Mouse (Mus musculus) midbrain, postnatal 0 days (tissue): Measurements from ENCODE around the gene Retsat. TPM values are rescaled to one million over a fixed set of nuclear protein-coding genes. Genes with fewer than 3 reads are reported as not detected.
A peak's percentile ranks its signal among the peaks of the same experiment; 100 is the strongest.

ENCODE experiments used
- ATAC-seq: fragments of 200-750 bp; cut with Nextera tagmentation; 2 replicates; pipeline ENCODE4 v1.8.0; 2017; ENCODE audit warnings: moderate number of reproducible peaks, mild to moderate bottlenecking, moderate TSS enrichment, moderate library complexity; ENCODE audit not compliant: low FRiP score
- DNase-seq: peaks from one replicate; pipeline ENCODE4 v3.0.0-alpha.2; 2015; ENCODE audit warnings: low spot score
- H3K27ac ChIP-seq: fragments of 300-500 bp; sonication (generic); 2 replicates; pipeline ENCODE4 v1.5.1; 2014; ENCODE audit warnings: low read depth, mild to moderate bottlenecking, low read length, mixed read lengths
- H3K27me3 ChIP-seq: fragments of 300-500 bp; sonication (generic); 2 replicates; pipeline ENCODE4 v1.6.1; 2014; ENCODE audit warnings: low read length, control low read depth, mixed read lengths; ENCODE audit not compliant: insufficient read depth
- H3K36me3 ChIP-seq: fragments of 300-500 bp; sonication (generic); 2 replicates; pipeline ENCODE4 v1.6.1; 2014; ENCODE audit warnings: low read length, control low read depth, mixed read lengths; ENCODE audit not compliant: insufficient read depth
- H3K4me1 ChIP-seq: fragments of 300-500 bp; sonication (generic); 2 replicates; pipeline ENCODE4 v1.6.1; 2014; ENCODE audit warnings: mild to moderate bottlenecking, control low read depth, antibody characterized with exemption, low read length, mixed read lengths; ENCODE audit not compliant: insufficient read depth
- H3K4me2 ChIP-seq: fragments of 300-500 bp; sonication (generic); 2 replicates; pipeline ENCODE4 v1.6.1; 2014; ENCODE audit warnings: low read depth, mild to moderate bottlenecking, low read length, mixed read lengths; ENCODE audit not compliant: poor library complexity, severe bottlenecking
- H3K4me3 ChIP-seq: fragments of 300-500 bp; sonication (generic); 2 replicates; pipeline ENCODE4 v1.5.1; 2014; ENCODE audit warnings: low read depth, mild to moderate bottlenecking, low read length, moderate library complexity
- H3K9ac ChIP-seq: fragments of 300-500 bp; sonication (generic); replicated peaks from 2 replicates; pipeline ENCODE4 v1.6.1; 2014; ENCODE audit warnings: mild to moderate bottlenecking, low read length, moderate library complexity, mixed read lengths; ENCODE audit not compliant: poor library complexity, severe bottlenecking
- H3K9me3 ChIP-seq: fragments of 300-500 bp; sonication (generic); 2 replicates; pipeline ENCODE4 v1.6.1; 2016; ENCODE audit warnings: low read length, control low read depth
- CTCF ChIP-seq: IDR thresholded peaks from 2 replicates; pipeline ENCODE4 v1.5.1; 2016; ENCODE audit warnings: antibody characterized with exemption, mild to moderate bottlenecking
- WGBS: fragments of 180-500 bp; shearing (Covaris S2); extraction: QIAGEN DNeasy Blood & Tissue Kit; methylation state at CpG from one replicate; pipeline ENCODE4 v1.1.7; 2014; 5-methylcytosine and 5-hydroxymethylcytosine counted together
- polyA plus RNA-seq: library from polyadenylated mRNA; unstranded; fragments of >200 nt; fragmentation: Nextera tagmentation; extraction: Ambion mirVana; gene quantifications from 2 replicates; pipeline ENCODE4 v1.2.1, GENCODE M21; 2015
- total RNA-seq: library from RNA; depleted of rRNA; stranded (reverse); fragments of >200 nt; gene quantifications from 2 replicates; pipeline ENCODE4 v1.2.3, GENCODE M21; 2014

Retsat gene
- total and polyA plus RNA-seq, 2 experiments from 2014 or later, result 4.4 to 7.5 TPM

DNA sequence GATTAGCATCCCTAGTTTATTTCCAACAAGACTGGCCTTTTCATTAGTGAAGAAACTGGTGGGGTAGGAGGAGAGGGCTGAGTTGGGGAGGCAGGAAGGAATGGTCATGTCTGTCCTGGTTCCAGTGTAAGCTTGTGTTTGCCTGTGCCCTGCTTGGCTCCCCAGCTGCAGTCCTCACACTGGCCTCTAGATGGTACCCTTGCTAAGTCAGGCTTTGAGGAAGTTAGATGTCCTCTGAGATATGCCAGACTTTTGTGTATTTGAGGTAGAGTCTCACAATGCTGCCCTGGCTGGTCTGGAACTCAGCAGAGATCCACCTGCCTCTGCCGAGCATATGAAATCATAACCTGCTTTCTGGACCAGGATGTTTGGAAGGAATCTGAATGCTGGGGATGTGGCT, 3.5 kb downstream of the Retsat start:
- no peak overlapping the region for H3K9ac ChIP-seq
- H3K4me2 ChIP-seq, result no peak overlapping the region
- H3K36me3 ChIP-seq, result peaks cover 18% of the 10 kb centered on the region
- no peaks in the 10 kb centered on the region for H3K27me3 ChIP-seq
- no peaks in the 10 kb centered on the region for H3K9me3 ChIP-seq
- no peak overlapping the region for H3K27ac ChIP-seq
- no peak overlapping the region for H3K4me3 ChIP-seq
- WGBS, result 50% methylated on average over 1 of the region's 1 CpGs
- peak; percentile 86 for TF ChIP-seq CTCF
- DNase-seq (peak; percentile 57), ATAC-seq (no peak)
- H3K4me1 ChIP-seq, result 0 out of 2 replicates have a peak, but pooled peaks cover 6% of the 10 kb centered on the region

GRCm38 (mm10) chr6:72604066-72604465, 5.8 kb downstream of the Retsat start:
- no peak for ATAC-seq

DNA sequence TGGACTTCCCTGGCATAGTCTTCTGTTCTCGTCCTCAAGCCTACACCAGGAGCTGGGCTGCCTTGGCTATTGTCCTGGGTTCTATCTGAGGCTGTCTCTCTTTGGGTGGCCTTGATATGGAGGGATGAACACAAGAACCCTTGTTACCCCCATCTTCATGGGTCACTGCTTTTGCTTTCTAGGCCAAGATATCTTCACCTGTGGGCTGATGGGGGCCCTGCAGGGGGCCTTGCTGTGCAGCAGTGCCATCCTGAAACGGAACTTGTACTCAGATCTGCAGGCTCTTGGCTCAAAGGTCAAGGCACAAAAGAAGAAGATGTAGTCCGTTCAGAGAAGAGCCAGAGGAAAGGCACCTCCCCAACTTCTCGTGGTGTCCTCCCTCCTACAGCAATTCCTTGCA, 8.8 kb downstream of the Retsat start:
- no peak for ATAC-seq
- H3K36me3 ChIP-seq, result peaks cover 56% of the 10 kb centered on the region

More at GRCm38 (mm10) chr6:72604066-72604465, 5.8 kb downstream of the Retsat start:
- no peak overlapping the region for H3K4me2 ChIP-seq
- no peaks in the 10 kb centered on the region for H3K9me3 ChIP-seq
- H3K36me3 ChIP-seq, result peaks cover 31% of the 10 kb centered on the region
- 89% methylated on average over 2 of the region's 2 CpGs for WGBS
- H3K9ac ChIP-seq, result no peak overlapping the region
- TF ChIP-seq CTCF, result no peak
- H3K4me1 ChIP-seq, result no peaks in the 10 kb centered on the region
- H3K4me3 ChIP-seq, result no peak overlapping the region
- no peak overlapping the region for H3K27ac ChIP-seq
- DNase-seq, result no peak
- no peaks in the 10 kb centered on the region for H3K27me3 ChIP-seq

DNA sequence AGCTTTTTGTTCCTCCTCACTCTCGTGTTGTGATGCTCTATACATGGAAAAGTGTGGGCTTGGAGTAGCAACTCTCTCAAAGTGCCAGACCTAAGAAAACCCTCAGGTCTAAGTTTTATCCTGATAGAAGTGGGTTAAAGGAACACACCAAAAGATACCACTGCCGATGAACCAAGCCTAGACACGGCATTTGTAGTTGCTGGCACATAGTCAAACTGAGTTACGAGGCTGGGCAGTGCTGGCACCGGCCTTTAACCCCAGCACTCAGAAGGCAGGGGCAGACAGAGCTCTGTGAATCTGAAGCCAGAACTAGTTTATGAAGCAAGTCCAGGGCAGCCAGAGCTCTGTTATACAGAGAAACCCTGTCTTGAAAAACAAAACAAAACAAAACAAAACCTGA, 9.4 kb downstream of the Retsat start:
- ATAC-seq (no peak), DNase-seq (no peak)
- Histone ChIP-seq H3K4me1 (no peaks in the 10 kb centered on the region), H3K4me2 (no peak overlapping the region), H3K9me3 (no peaks in the 10 kb centered on the region), H3K9ac (no peak overlapping the region), H3K4me3 (no peak overlapping the region), H3K36me3 (peaks cover 56% of the 10 kb centered on the region), H3K27ac (no peak overlapping the region), H3K27me3 (no peaks in the 10 kb centered on the region)
- 90% methylated on average over 5 of the region's 5 CpGs for WGBS
- no peak for TF ChIP-seq CTCF

More for the DNA sequence above, 8.8 kb downstream of the Retsat start:
- no peak overlapping the region for H3K4me2 ChIP-seq
- H3K27me3 ChIP-seq, result no peaks in the 10 kb centered on the region
- H3K4me3 ChIP-seq, result no peak overlapping the region
- no peaks in the 10 kb centered on the region for H3K4me1 ChIP-seq
- H3K9ac ChIP-seq, result no peak overlapping the region
- H3K9me3 ChIP-seq, result no peaks in the 10 kb centered on the region
- DNase-seq, result no peak
- no peak overlapping the region for H3K27ac ChIP-seq
- 82% methylated on average over 4 of the region's 4 CpGs for WGBS
- TF ChIP-seq CTCF, result no peak

DNA sequence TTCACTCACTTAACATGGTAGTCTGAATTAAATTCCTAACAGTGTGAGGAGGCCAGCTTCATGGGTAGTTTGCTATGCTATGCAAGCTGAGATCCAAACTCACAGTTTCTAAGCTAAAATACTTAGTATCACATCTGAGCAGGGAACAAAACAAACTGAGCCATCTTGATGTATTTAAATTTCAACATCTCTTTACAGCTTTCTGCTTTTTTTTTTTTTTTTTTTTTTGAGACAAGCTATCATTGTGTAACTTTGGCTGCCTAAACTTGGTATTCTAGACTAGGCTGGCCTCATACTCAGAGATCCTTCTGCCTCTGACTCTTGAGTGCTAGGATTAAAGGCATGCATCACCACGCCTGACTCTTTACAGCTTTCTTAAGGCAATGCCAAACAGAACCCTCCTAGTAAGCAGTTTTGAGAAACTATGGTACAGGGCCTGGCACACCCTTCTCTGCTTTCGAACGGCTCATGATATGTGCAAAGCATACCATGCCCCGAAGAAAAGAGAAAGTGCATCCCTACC, 10.4 kb downstream of the Retsat start:
- Histone ChIP-seq H3K27me3 (no peaks in the 10 kb centered on the region), H3K36me3 (peaks cover 61% of the 10 kb centered on the region), H3K9me3 (no peaks in the 10 kb centered on the region), H3K4me3 (no peak overlapping the region), H3K9ac (no peak overlapping the region), H3K4me1 (no peaks in the 10 kb centered on the region), H3K4me2 (no peak overlapping the region), H3K27ac (no peak overlapping the region)
- WGBS, result 91% methylated on average over 4 of the region's 4 CpGs
- TF ChIP-seq CTCF, result no peak
- DNase-seq (no peak), ATAC-seq (no peak)

DNA sequence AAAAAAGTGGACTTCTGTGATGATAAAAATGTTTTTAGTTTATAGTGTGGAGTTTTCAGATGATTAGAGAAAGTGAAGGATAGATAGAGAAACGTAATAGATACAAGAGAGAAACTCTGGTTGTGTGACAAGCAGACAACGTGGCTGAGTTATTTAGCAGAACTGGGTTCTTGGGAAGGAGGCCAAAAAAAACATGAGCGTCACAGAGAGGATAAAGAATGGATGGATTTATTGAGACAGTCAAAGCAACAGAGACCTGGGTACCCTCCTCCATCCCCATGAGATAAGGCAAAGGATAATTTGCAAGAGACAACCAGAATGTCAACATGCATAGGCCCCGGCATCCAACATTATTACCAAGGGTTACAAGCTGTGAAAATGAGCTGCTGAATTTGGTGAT, 12.0 kb downstream of the Retsat start:
- Histone ChIP-seq H3K36me3 (peaks cover 54% of the 10 kb centered on the region), H3K4me2 (no peak overlapping the region), H3K27ac (no peak overlapping the region), H3K9ac (no peak overlapping the region), H3K27me3 (no peaks in the 10 kb centered on the region), H3K9me3 (no peaks in the 10 kb centered on the region), H3K4me3 (no peak overlapping the region), H3K4me1 (peaks cover 11% of the 10 kb centered on the region)
- no peak for TF ChIP-seq CTCF
- WGBS, result 82% methylated on average over 4 of the region's 4 CpGs
- ATAC-seq (no peak), DNase-seq (no peak)
